Mouse (Mus musculus): ENCODE measurements around the gene Kalrn.

The Kalrn gene

GRCm38 (mm10) chr16:34260971-34261924, 312.1 kb downstream of the Kalrn start:
- no peak for DNase-seq (ENCODE audit: low spot score)

- no peak for DNase-seq (ENCODE audit: low spot score)
These were observed 318.7 kb downstream of the Kalrn start for GRCm38 (mm10) chr16:34254646-34255022.

DNA sequence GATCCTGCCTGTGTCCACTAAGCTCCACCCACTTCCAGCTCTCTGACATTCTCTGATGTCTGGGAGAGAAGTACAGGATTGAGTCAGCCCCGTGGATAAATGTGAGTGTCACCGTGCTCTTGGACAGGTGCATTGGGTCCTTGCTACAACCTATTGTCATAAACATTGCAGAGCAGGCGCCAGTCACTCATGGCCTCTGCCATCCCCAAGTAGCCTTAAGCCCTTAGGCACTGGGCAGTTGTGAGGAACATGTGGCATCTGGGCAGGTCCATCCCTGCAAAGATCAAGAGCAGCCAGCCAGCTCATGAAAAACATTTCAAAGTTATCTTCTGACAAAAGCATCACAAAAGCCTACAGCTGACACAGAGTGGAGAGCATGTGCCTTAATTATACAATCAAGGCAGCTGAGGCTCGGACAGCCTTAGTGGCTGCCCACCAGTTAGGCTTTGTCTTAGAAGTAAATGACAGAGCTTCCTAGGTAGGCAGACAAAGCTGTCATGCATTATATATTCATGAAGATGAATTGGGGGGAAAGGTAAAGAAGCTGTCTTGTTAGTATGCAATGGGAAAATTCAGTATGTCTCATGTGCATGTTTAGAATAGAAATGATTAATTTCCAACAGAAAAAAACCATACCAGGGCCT, 319.2 kb downstream of the Kalrn start:
- DNase-seq (ENCODE audit: low spot score), result no peak

GRCm38 (mm10) chr16:34252670-34253069, 320.7 kb downstream of the Kalrn start:
- no peak for DNase-seq (ENCODE audit: low spot score)

DNA sequence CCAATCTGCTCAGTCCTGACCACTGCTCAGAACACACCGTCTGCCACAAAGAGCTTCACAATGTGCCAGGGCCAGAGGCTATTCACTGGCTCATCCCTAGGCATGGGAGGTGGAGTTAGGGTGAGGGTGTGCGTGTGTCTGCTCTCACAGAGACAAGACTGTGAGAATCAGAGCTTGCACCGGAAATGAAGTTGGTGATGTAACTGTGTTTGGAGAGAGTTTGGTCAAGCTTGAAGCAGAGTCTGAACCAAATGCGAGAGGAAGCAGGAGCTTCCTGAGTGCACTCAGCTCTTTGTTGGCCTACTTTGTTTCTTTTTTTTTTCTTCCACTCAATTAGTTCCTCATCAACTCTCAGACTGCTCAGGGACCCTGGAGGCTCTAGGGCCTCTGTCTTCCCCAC, 325.1 kb downstream of the Kalrn start:
- DNase-seq (ENCODE audit: low spot score), result no peak

DNA sequence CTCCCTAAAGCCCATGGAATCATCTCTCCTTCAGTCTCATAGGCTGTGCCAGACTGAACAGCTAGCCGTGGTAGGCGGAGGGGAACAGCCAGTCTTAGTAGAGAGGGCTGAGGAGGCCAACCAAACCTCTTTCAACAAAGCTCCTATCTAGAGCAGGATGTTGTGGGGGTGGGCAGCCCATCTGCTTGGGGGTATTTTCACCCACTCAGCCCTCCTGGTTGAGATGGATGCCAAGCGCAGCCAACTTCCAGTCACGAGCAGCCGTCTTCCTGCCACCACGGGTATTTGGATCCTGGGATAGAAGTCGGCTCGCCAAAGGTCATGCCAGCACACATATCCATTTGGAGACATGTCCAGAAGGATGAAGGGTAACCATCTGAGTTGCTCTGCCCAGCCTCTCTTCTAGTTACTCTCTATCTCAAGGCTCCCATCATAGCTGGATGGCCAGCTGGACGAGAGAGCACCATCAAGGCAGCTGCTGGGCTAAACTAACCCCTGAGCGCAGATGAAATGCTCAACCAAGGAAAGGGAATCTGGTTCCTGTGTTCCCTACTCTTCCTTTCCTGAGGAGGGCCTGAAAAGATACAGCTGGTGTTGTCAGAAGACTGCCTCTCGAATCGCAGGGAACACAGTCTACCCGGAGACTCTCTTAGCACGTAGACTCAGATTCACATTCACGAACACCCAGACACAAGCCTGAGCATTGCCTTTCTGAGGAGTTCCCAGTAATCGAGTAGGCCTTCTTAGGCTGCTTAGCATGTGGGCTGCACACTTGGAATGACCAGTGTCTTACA, 331.2 kb downstream of the Kalrn start:
- DNase-seq (ENCODE audit: low spot score), result peak; percentile 72

DNA sequence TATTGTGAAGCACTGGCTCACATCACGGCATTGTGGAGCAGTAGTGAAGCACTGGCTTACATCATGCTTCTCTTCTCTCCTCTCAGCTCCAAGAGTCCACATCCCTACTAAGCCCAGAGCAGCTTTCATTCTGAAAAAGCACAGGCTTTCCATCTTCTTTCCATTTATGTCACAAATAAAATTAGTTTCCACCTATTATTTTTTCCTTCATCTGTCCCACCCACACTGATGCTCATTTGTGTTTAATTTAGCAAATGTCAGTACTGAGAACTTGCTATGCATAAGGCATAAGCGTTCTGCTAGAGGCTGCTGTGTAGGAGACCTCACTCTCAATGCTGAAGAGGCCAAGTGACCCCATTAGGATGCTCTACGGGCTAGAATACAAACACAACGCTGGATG, 333.7 kb downstream of the Kalrn start:
- DNase-seq (ENCODE audit: low spot score), result no peak

- peak; percentile 71 for DNase-seq (ENCODE audit: low spot score)
These were observed 336.3 kb downstream of the Kalrn start for GRCm38 (mm10) chr16:34236898-34237611.

GRCm38 (mm10) chr16:34235086-34235485, 338.2 kb downstream of the Kalrn start:
- DNase-seq (ENCODE audit: low spot score), result no peak

GRCm38 (mm10) chr16:34231952-34232351, 341.4 kb downstream of the Kalrn start:
- DNase-seq (ENCODE audit: low spot score), result no peak

GRCm38 (mm10) chr16:34231146-34231545, 342.2 kb downstream of the Kalrn start:
- no peak for DNase-seq (ENCODE audit: low spot score)

DNA sequence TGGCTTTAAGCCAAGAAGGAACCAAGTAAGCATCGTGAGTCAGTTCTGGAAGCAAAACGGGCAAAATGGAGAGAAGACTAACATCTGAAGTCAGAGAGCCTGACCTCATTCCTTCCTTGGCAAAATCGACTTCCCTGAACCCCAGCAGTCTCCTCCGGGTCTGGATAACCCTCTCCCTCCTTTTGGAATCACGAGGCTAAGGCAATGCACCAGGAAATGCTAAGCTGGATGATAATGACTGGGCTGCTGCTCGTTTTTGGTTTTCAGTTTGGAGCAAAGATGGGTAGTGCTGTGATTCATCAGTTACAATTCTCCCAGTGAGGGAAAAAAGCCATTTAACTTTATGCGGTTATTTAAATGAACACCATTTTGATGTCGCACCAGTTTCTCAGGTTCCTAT, 344.0 kb downstream of the Kalrn start:
- no peak for DNase-seq (ENCODE audit: low spot score)

- DNase-seq (ENCODE audit: low spot score), result peak; percentile 51
These were observed 344.7 kb downstream of the Kalrn start for GRCm38 (mm10) chr16:34228661-34229060.

GRCm38 (mm10) chr16:34212160-34212559, 361.2 kb downstream of the Kalrn start:
- DNase-seq (ENCODE audit: low spot score), result no peak

GRCm38 (mm10) chr16:34211243-34211642, 362.1 kb downstream of the Kalrn start:
- DNase-seq (ENCODE audit: low spot score), result no peak

DNA sequence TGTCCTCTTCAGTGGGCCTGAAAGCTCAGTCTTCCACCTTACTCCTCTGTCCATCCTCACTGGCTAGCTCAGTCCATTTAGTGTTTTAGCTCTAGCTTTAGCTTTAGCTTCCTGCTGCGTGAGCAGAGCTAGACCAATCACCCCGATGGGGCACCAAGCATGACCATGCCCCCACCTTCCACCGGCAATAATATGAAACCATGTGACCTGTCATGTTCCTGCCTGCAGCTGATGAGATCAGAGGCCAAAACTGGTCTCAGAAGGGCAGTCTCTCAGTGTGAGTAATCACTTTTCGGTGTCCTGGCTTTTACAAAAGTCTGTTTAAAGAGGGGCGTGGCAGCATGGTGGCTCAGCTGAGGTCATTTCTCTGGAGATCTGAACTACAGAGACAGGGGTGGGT, 364.6 kb downstream of the Kalrn start:
- no peak for DNase-seq (ENCODE audit: low spot score)

GRCm38 (mm10) chr16:34207972-34208371, 365.4 kb downstream of the Kalrn start:
- DNase-seq (ENCODE audit: low spot score), result no peak

GRCm38 (mm10) chr16:34204527-34205139, 368.7 kb downstream of the Kalrn start:
- no peak for DNase-seq (ENCODE audit: low spot score)

GRCm38 (mm10) chr16:34199543-34199942, 373.8 kb downstream of the Kalrn start:
- DNase-seq (ENCODE audit: low spot score), result no peak

- DNase-seq (ENCODE audit: low spot score), result peak; percentile 40
These were observed 380.1 kb downstream of the Kalrn start for GRCm38 (mm10) chr16:34192959-34193842.
